ENCODE assay signal across 8 mouse cellular contexts in the genomic region with DNA sequence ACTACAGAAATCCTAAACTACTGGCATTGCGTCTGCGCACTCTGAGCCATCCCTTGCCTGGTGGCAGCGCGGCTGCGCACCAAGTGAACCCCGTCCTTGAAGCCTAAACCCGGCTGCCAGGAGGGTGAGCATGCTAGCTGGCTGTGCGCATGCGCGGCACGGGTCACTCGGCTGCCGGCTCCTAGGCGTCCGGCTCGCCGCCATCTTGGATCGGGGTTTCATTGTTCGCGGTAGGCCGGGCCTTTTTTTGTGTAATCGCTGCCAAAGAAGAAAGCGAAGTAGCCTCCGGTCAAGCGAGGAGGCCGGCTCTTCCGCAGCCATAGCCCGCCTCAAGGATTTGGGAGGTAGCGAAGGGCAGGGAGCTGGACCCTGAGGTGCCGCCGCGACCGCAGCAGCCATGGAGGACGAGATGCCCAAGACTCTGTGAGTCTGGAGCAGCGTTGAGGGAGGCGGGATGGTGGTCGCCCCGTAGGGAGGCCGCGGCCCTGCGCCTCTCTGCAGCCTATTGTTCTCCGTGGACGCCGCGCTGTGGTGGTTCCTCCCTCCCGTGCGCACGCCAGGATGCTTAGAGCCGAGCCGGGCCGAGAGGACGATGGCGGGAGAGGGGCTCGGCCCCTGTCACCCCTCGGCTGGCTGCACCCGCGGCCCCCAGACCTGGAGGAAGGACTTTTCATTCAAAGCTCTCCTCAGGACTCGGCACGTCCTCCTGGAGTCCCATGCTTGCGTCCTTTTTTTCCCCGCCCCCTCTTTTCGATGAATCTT. TPM values are rescaled to one million over a fixed set of nuclear protein-coding genes. Genes with fewer than 3 reads are reported as not detected.
A peak's percentile ranks its signal among the peaks of the same experiment; 100 is the strongest.
DNase-seq lines count a peak whose midpoint lies in the region; ATAC-seq lines count a peak whose summit lies in the region.

Gene Tia1 (plus strand): TSS at position 120 of the 762 bp plus-strand sequence.

- peak within 1 kb of the TSS; percentile 100 for H3K27ac ChIP-seq in hindbrain, embryonic 12.5 days

- peak within 1 kb of the TSS; percentile 74 for H3K4me2 ChIP-seq in hindbrain, embryonic 12.5 days (replicated peaks)

- H3K4me1 ChIP-seq in hindbrain, embryonic 12.5 days: peaks cover 12% of the 10 kb centered on the region

- no peaks in the 10 kb centered on the region for H3K27me3 ChIP-seq in hindbrain, embryonic 12.5 days

- H3K36me3 ChIP-seq in hindbrain, embryonic 12.5 days: peaks cover 4% of the 10 kb centered on the region; the same call in 1 of the 2 replicates

- peak; percentile 100 for DNase-seq in NIH3T3 (ENCODE audit: low read depth)
- peak; percentile 98 to 99 for DNase-seq in cerebellum, postnatal 10 days
- peak; percentile 96 to 97 for DNase-seq in frontal cortex, postnatal 10 days (ENCODE audit: low spot score in 2 of 2)
- peak; percentile 97 to 99 for DNase-seq in layer of hippocampus, postnatal 14 days (ENCODE audit: low spot score in 2 of 2)
- peak; percentile 97 for DNase-seq in lung, postnatal 14 days
- peak; percentile 95 for DNase-seq in retina, adult 2 months (ENCODE audit: low read depth, low spot score)
- peak; percentile 94 to 98 for DNase-seq in thymus, postnatal 36 days

- peak; percentile 98 for ATAC-seq in hindbrain, embryonic 12.5 days (ENCODE audit: low FRiP score)

- peak within 1 kb of the TSS; percentile 100 for H3K9ac ChIP-seq in hindbrain, embryonic 12.5 days

- H3K4me3 ChIP-seq in hindbrain, embryonic 12.5 days: peak within 1 kb of the TSS; percentile 84

- WGBS in hindbrain, embryonic 12.5 days: under 1% methylated on average over 62 of the region's 62 CpGs

- H3K9me3 ChIP-seq in hindbrain, embryonic 12.5 days (replicated peaks): no peaks in the 10 kb centered on the region

RNA-seq across cellular contexts. Expression of gene Tia1, which starts in this region (rescaled TPM):
- polyA plus RNA-seq in hindbrain, embryonic 12.5 days (2016; fragmentation: Nextera tagmentation; extraction: Ambion mirVana): 349 and 355 TPM in 2 replicates
- total RNA-seq in layer of hippocampus, postnatal 14 days (2021): 100 to 1,000 TPM; 135 to 147 TPM

Comparison
In these comparisons a context has a peak if more than half of its experiments do, and no peak if none do; other contexts are left out.
1. Peak in every context shown above with its lines: DNase-seq, ATAC-seq, H3K4me3 ChIP-seq and H3K27ac ChIP-seq.